Comparison of ENCODE assay signal across 15 mouse cellular contexts in genomic region chr2:166458953-166459352, GRCm38 (mm10).
DNase-seq lines count a peak whose midpoint lies in the region; ATAC-seq and TF ChIP-seq lines count a peak whose summit lies in the region.
"Had no signal": no experiment of that assay in that cellular context is flagged by ENCODE, and none has a peak within 500 bp of the region (broad histone marks: within the 10 kb centered on the region; RNA-seq: fewer than 3 reads in every experiment).

No protein-coding gene starts in this region.

- TF ChIP-seq CTCF in stomach, postnatal 0 days (IDR thresholded peaks at IDR 0.05; ENCODE audit: low read depth): no peak

- peak overlapping the region; percentile 48 for H3K27ac ChIP-seq in hindbrain, embryonic 12.5 days
- H3K27ac ChIP-seq in hindbrain, embryonic 14.5 days: no peak overlapping the region
- peak overlapping the region; percentile 83; the same call in 1 of the 2 replicates for H3K27ac ChIP-seq in stomach, embryonic 14.5 days (ENCODE audit: low read length)
- no peak overlapping the region for H3K27ac ChIP-seq in stomach, postnatal 0 days (replicated peaks)
- peak overlapping the region; percentile 56; the same call in 1 of the 2 replicates for H3K27ac ChIP-seq in intestine, embryonic 16.5 days (ENCODE audit: low read length)
- H3K27ac ChIP-seq: forebrain, embryonic 13.5 days; liver, embryonic 13.5 days; midbrain, embryonic 12.5 days had no signal

- intact Hi-C loops in left cerebral cortex, postnatal 4 days (cut with DNase I): no loop called here

- no peak for TF ChIP-seq EP300 in stomach, postnatal 0 days (optimal IDR thresholded peaks at IDR 0.05)

- H3K9me3 ChIP-seq in hindbrain, embryonic 12.5 days (replicated peaks): no peaks in the 10 kb centered on the region
- no peaks in the 10 kb centered on the region for H3K9me3 ChIP-seq in hindbrain, embryonic 14.5 days (ENCODE audit: control insufficient read depth, low read length)
- no peaks in the 10 kb centered on the region for H3K9me3 ChIP-seq in stomach, embryonic 14.5 days (ENCODE audit: control insufficient read depth, low read depth, low read length)
- H3K9me3 ChIP-seq in stomach, postnatal 0 days (ENCODE audit: control insufficient read depth, low read length): no peaks in the 10 kb centered on the region
- no peaks in the 10 kb centered on the region for H3K9me3 ChIP-seq in intestine, embryonic 16.5 days (ENCODE audit: control insufficient read depth, low read length)
- H3K9me3 ChIP-seq: forebrain, embryonic 13.5 days; liver, embryonic 13.5 days; midbrain, embryonic 12.5 days had no signal

- H3K9ac ChIP-seq in hindbrain, embryonic 12.5 days: no peak overlapping the region
- no peak overlapping the region for H3K9ac ChIP-seq in hindbrain, embryonic 14.5 days
- H3K9ac ChIP-seq in stomach, embryonic 14.5 days (replicated peaks; ENCODE audit: low read depth, low read length): no peak overlapping the region
- no peak overlapping the region for H3K9ac ChIP-seq in stomach, postnatal 0 days (ENCODE audit: low read length)
- no peak overlapping the region for H3K9ac ChIP-seq in intestine, embryonic 16.5 days (ENCODE audit: low read depth, low read length)
- H3K9ac ChIP-seq: forebrain, embryonic 13.5 days; liver, embryonic 13.5 days; midbrain, embryonic 12.5 days had no signal

- DNase-seq in hindbrain, embryonic 14.5 days (ENCODE audit: low spot score): no peak
- no peak for DNase-seq in stomach, postnatal 0 days (ENCODE audit: low spot score)
- DNase-seq in left cerebral cortex, postnatal 4 days: no peak
- DNase-seq in ovary, postnatal 14 days (ENCODE audit: low spot score): no peak
- DNase-seq in gastrocnemius, adult 18-20 months (ENCODE audit: low spot score): no peak
- DNase-seq: cerebellum, adult 9-10 months; gastrocnemius, postnatal 10 days; heart, postnatal 14 days; liver, embryonic 13.5 days; right cerebral cortex, adult 18-20 months had no signal

- ATAC-seq in hindbrain, embryonic 12.5 days (ENCODE audit: low FRiP score): no peak
- no peak for ATAC-seq in hindbrain, embryonic 14.5 days (ENCODE audit: low FRiP score)
- no peak for ATAC-seq in stomach, embryonic 14.5 days (ENCODE audit: insufficient number of reproducible peaks, insufficient read depth, low FRiP score, low read depth)
- no peak for ATAC-seq in stomach, postnatal 0 days (ENCODE audit: low FRiP score, low TSS enrichment)
- ATAC-seq in intestine, embryonic 16.5 days: no peak
- ATAC-seq: forebrain, embryonic 13.5 days had no signal

- H3K4me2 ChIP-seq in hindbrain, embryonic 12.5 days (replicated peaks): no peak overlapping the region
- no peak overlapping the region for H3K4me2 ChIP-seq in hindbrain, embryonic 14.5 days (replicated peaks)
- no peak overlapping the region for H3K4me2 ChIP-seq in stomach, embryonic 14.5 days (replicated peaks; ENCODE audit: low read depth, low read length)
- H3K4me2 ChIP-seq in stomach, postnatal 0 days (replicated peaks; ENCODE audit: low read depth): no peak overlapping the region
- H3K4me2 ChIP-seq in intestine, embryonic 16.5 days (ENCODE audit: low read depth, low read length): no peak overlapping the region
- H3K4me2 ChIP-seq: forebrain, embryonic 13.5 days; liver, embryonic 13.5 days; midbrain, embryonic 12.5 days had no signal

- no peak overlapping the region for H3K4me3 ChIP-seq in hindbrain, embryonic 12.5 days
- no peak overlapping the region for H3K4me3 ChIP-seq in hindbrain, embryonic 14.5 days (replicated peaks; ENCODE audit: low read length)
- no peak overlapping the region for H3K4me3 ChIP-seq in stomach, embryonic 14.5 days (ENCODE audit: low read depth, low read length)
- no peak overlapping the region for H3K4me3 ChIP-seq in stomach, postnatal 0 days (ENCODE audit: low read depth, low read length)
- no peak overlapping the region for H3K4me3 ChIP-seq in intestine, embryonic 16.5 days (ENCODE audit: low read length)
- H3K4me3 ChIP-seq: forebrain, embryonic 13.5 days; liver, embryonic 13.5 days; midbrain, embryonic 12.5 days had no signal

- 86% methylated on average over 9 of the region's 9 CpGs for WGBS in hindbrain, embryonic 12.5 days
- 91% methylated on average over 9 of the region's 9 CpGs for WGBS in hindbrain, embryonic 14.5 days
- WGBS in stomach, embryonic 14.5 days: 79% methylated on average over 9 of the region's 9 CpGs
- WGBS in stomach, postnatal 0 days: 81% methylated on average over 9 of the region's 9 CpGs
- 85% methylated on average over 9 of the region's 9 CpGs for WGBS in intestine, embryonic 16.5 days

- H3K36me3 ChIP-seq in hindbrain, embryonic 12.5 days: no peaks in the 10 kb centered on the region
- H3K36me3 ChIP-seq in hindbrain, embryonic 14.5 days (replicated peaks; ENCODE audit: control insufficient read depth, insufficient read depth): no peaks in the 10 kb centered on the region
- no peaks in the 10 kb centered on the region for H3K36me3 ChIP-seq in stomach, embryonic 14.5 days (ENCODE audit: control insufficient read depth, insufficient read depth, low read length)
- no peaks in the 10 kb centered on the region for H3K36me3 ChIP-seq in stomach, postnatal 0 days (ENCODE audit: control insufficient read depth, insufficient read depth, low read length)
- H3K36me3 ChIP-seq in intestine, embryonic 16.5 days (ENCODE audit: control insufficient read depth, insufficient read depth, low read length): no peaks in the 10 kb centered on the region
- H3K36me3 ChIP-seq: liver, embryonic 13.5 days; midbrain, embryonic 12.5 days had no signal

- peaks cover 17% of the 10 kb centered on the region for H3K4me1 ChIP-seq in hindbrain, embryonic 12.5 days
- peaks cover 3% of the 10 kb centered on the region; the same call in 1 of the 2 replicates for H3K4me1 ChIP-seq in hindbrain, embryonic 14.5 days (replicated peaks; ENCODE audit: control insufficient read depth, insufficient read depth, low read length)
- H3K4me1 ChIP-seq in stomach, embryonic 14.5 days (ENCODE audit: control insufficient read depth, insufficient read depth, low read length): peaks cover 25% of the 10 kb centered on the region; the same call in 1 of the 2 replicates
- H3K4me1 ChIP-seq in stomach, postnatal 0 days (replicated peaks; ENCODE audit: control insufficient read depth, insufficient read depth): no peaks in the 10 kb centered on the region
- H3K4me1 ChIP-seq in intestine, embryonic 16.5 days (ENCODE audit: control insufficient read depth, insufficient read depth, low read length): peaks cover 7% of the 10 kb centered on the region
- H3K4me1 ChIP-seq: forebrain, embryonic 13.5 days; liver, embryonic 13.5 days; midbrain, embryonic 12.5 days had no signal

- H3K27me3 ChIP-seq in hindbrain, embryonic 12.5 days: no peaks in the 10 kb centered on the region
- no peaks in the 10 kb centered on the region for H3K27me3 ChIP-seq in hindbrain, embryonic 14.5 days (ENCODE audit: control insufficient read depth, insufficient read depth, low read length)
- no peaks in the 10 kb centered on the region for H3K27me3 ChIP-seq in stomach, embryonic 14.5 days (ENCODE audit: control insufficient read depth, insufficient read depth, low read length)
- no peaks in the 10 kb centered on the region for H3K27me3 ChIP-seq in stomach, postnatal 0 days (ENCODE audit: control insufficient read depth, insufficient read depth, low read length)
- no peaks in the 10 kb centered on the region for H3K27me3 ChIP-seq in intestine, embryonic 16.5 days (replicated peaks; ENCODE audit: control insufficient read depth, insufficient read depth, low read length)
- H3K27me3 ChIP-seq: forebrain, embryonic 13.5 days; liver, embryonic 13.5 days; midbrain, embryonic 12.5 days had no signal

Comparison
In these comparisons a context has a peak if more than half of its experiments do, and no peak if none do; other contexts are left out.
1. H3K27ac ChIP-seq: peak in hindbrain, embryonic 12.5 days (single experiment), stomach, embryonic 14.5 days (single experiment) and intestine, embryonic 16.5 days (single experiment); none in hindbrain, embryonic 14.5 days (single experiment) and stomach, postnatal 0 days (single experiment).